Mouse (Mus musculus) E14TG2a.4 (cell line): ENCODE results near the gene Astl.

Source experiments
- H3K27me3 ChIP-seq: 2 replicates; pipeline ENCODE4 v1.6.1; 2014; ENCODE audit warnings: low read length, control low read depth; ENCODE audit not compliant: insufficient read depth
- H3K36me3 ChIP-seq: 2 replicates; pipeline ENCODE4 v1.6.1; 2014; ENCODE audit warnings: low read length, control low read depth; ENCODE audit not compliant: insufficient read depth
- H3K4me1 ChIP-seq: replicated peaks from 2 replicates; pipeline ENCODE4 v1.6.1; 2014; ENCODE audit warnings: low read depth, low read length, control low read depth
- H3K4me3 ChIP-seq: replicated peaks from 2 replicates; pipeline ENCODE4 v1.5.1; 2014; ENCODE audit warnings: mild to moderate bottlenecking, low read length
- H3K9me3 ChIP-seq: 2 replicates; pipeline ENCODE4 v1.6.1; 2014; ENCODE audit warnings: low read length, control low read depth
- CTCF ChIP-seq: conservative IDR thresholded peaks from 2 replicates; pipeline ENCODE4 v1.5.1; 2014; ENCODE audit warnings: low read length
- NANOG ChIP-seq: IDR thresholded peaks from 2 replicates; pipeline ENCODE4 v1.6.1; 2014; ENCODE audit warnings: borderline replicate concordance, low read length, mixed read lengths
- POU5F1 ChIP-seq: IDR thresholded peaks from 2 replicates; pipeline ENCODE4 v1.6.1; 2014; ENCODE audit warnings: low read length, borderline replicate concordance

The Astl gene

DNA sequence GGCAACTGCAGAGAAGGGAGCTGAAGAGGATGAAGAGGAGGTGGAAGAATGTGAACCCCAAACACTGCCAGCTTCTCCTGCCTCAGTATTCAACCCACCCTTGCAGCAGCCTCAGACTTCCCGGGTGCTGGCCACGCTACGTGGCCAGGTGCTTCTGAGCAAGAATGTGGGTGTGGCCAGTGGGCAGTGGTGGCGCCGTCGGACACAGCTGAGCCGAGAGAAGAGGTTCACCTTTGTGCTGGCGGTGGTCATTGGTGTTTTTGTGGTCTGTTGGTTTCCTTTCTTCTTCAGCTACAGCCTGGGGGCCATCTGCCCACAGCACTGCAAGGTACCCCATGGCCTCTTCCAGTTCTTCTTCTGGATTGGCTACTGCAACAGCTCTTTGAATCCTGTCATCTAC lies 26.0 kb downstream of the Astl start:
- Histone ChIP-seq H3K4me3 (peak overlapping the region; percentile 86; the same call in 1 of the 2 replicates), H3K4me1 (peaks cover 19% of the 10 kb centered on the region), H3K27me3 (peaks cover 96% of the 10 kb centered on the region), H3K36me3 (no peaks in the 10 kb centered on the region), H3K9me3 (no peaks in the 10 kb centered on the region)
- TF ChIP-seq CTCF (no peak), POU5F1 (no peak), NANOG (no peak)

DNA sequence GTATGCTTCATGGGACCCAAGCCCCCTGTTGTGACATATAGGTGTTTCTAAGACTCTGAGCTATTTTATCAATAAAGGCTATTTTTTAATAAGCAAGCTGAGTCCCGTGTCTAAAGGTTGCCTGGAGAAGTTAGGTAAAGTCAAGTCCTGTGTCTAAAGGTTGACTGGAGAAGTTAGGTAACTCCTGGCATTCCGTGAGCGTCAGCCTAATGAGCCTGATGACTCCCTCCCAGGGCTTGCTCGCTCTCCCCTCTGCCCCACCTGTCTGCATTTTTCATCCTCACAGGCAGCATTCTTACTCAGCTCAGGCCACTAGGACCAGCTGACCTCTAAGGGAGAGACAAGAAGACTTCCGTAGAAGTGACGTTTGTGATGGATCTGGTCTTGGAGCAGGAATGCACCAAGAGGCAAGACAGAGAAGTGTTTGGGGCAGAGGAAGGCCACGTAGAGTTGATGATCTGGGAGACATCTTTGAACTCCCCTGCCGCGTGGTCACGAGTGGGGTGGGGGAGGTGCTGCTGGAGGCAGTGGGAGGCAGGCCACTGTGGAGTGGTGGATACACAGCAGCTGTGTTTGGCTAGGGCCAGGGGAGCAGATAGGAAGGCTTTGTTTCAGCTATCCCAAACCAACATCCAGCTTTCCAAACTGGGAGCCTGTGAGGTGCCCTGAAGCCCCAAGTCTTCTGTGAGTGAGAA lies 28.8 kb downstream of the Astl start:
- H3K27me3 ChIP-seq, result peaks cover 91% of the 10 kb centered on the region
- H3K36me3 ChIP-seq, result no peaks in the 10 kb centered on the region
- peaks cover 33% of the 10 kb centered on the region for H3K4me1 ChIP-seq
- no peak overlapping the region for H3K4me3 ChIP-seq
- no peak for TF ChIP-seq NANOG
- TF ChIP-seq POU5F1, result no peak
- TF ChIP-seq CTCF, result no peak
- H3K9me3 ChIP-seq, result no peaks in the 10 kb centered on the region

DNA sequence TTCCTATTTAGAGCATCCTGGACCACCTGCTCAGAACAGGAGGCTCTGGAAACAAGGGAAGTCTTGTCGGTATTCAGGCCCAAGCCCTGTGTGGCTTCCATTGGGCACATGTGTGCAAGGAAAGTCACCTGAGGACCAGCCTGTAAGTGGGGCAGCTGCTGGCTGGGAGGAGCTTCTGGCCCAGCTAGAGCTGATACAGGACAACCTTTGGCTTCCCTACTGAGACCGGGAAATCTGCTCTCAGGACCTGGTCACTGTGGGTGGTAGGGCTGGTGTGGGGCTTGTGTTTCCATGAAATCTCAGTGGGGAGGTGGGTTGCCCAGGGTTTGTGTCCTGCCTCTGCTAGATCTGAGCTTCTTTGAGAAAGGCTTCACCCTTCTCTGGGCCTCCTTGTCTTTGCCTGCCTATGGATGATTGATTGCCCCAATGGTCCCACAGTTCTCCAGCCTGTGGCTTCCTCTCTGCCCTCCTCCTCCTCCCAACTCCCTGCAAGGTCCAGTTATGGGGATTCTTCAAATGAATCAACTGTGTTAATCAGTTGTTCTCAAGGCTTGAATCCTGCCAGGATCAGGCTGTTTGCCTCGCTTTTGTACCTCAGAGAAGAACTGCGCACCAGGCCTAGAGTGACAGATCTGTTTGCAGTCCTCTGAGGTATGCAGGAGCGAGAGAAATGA lies 31.4 kb downstream of the Astl start:
- Histone ChIP-seq H3K27me3 (peaks cover 83% of the 10 kb centered on the region), H3K36me3 (no peaks in the 10 kb centered on the region), H3K9me3 (no peaks in the 10 kb centered on the region), H3K4me1 (peaks cover 16% of the 10 kb centered on the region), H3K4me3 (no peak overlapping the region)
- TF ChIP-seq POU5F1 (no peak), NANOG (no peak), CTCF (no peak)

DNA sequence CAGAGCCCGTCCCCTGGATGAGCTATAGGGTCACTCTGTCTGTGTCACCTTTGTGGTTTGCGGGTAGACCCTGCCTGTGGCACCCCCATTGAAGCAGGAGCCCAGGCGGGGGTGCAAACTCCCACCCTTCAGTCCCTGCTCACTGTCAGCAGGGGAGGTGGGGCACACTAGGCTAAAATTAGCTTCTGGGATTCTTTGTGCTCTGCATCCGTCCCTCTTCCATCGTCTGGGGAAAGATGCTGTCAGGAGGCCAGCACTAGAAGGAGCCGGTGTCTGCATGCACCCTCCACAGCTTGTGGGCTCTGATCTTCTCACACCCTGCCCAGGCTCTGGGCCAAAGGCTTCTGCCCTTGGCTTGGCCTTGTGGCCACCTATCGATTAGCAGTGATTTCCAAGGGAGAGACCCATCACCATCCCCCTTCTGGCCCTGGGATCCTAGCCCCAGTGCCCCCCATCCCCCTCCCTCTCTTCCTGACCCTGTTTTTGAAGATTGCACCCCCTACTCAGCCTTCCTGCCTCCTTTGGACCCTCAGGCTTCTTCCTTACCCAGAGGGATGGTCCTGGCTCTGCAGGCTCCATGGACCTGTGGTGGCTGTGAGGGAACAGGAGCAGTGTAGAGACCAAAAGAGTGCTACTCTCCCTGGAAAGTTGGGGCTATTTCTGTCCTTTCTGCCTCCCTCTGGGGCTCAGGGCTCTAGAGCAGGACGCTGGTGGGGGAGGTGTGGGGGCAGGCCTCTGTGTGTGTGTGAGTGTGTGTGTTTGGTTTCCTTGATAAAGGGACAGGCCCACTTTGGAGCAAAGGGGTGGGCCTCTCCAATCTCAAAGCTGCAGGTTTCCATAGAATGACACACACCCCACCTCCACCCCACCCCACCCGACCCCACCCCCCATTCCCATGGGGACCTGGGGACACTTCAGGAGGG lies 32.4 kb downstream of the Astl start:
- Histone ChIP-seq H3K36me3 (no peaks in the 10 kb centered on the region), H3K27me3 (peaks cover 73% of the 10 kb centered on the region), H3K9me3 (no peaks in the 10 kb centered on the region), H3K4me1 (peaks cover 14% of the 10 kb centered on the region), H3K4me3 (no peak overlapping the region)
- TF ChIP-seq CTCF (no peak), NANOG (no peak), POU5F1 (no peak)

DNA sequence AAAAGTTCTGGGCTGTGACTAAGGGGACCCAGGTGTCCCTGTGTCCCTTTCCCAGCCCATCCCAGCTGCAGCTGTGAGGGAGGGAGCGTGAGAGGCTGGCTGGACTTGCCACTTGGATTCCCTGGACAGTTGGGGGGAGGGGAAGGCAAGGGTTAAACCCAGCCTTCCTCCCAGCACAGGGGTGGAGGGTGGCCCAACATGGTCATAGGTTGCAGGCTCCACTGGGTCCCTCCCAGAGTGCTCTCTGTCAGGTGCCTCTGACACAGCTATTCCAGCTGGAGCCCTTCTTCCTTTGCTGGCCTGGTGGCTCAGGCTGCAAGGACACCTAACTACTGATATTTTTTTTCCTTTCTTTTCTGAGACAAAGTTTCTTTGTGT lies 33.0 kb downstream of the Astl start:
- no peak overlapping the region for H3K4me3 ChIP-seq
- no peaks in the 10 kb centered on the region for H3K9me3 ChIP-seq
- H3K36me3 ChIP-seq, result no peaks in the 10 kb centered on the region
- peaks cover 66% of the 10 kb centered on the region for H3K27me3 ChIP-seq
- H3K4me1 ChIP-seq, result peaks cover 14% of the 10 kb centered on the region
- no peak for TF ChIP-seq NANOG
- no peak for TF ChIP-seq CTCF
- TF ChIP-seq POU5F1, result no peak

DNA sequence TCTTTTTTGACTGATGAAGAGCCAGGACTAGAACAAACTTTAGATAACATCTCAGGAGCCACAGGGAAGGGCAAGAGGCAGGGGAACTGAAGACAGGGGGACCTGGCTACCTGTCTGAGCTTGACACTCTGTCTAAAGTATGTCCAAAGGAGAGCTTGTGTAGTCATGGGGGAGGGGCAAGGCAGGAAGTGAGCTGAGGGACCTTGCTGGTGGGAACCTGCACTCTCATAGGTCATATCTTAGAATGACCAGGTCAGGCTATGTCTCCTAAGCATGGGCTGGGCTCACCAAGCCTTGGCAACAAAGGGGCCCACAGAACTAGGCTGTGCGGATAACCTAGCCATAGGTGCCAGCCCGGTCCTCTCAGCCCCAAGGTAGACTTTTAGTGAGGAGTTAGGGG lies 33.6 kb downstream of the Astl start:
- H3K9me3 ChIP-seq, result no peaks in the 10 kb centered on the region
- TF ChIP-seq CTCF (no peak), NANOG (no peak), POU5F1 (no peak)
- H3K27me3 ChIP-seq, result peaks cover 60% of the 10 kb centered on the region
- no peaks in the 10 kb centered on the region for H3K36me3 ChIP-seq
- H3K4me1 ChIP-seq, result peaks cover 14% of the 10 kb centered on the region
- H3K4me3 ChIP-seq, result no peak overlapping the region

DNA sequence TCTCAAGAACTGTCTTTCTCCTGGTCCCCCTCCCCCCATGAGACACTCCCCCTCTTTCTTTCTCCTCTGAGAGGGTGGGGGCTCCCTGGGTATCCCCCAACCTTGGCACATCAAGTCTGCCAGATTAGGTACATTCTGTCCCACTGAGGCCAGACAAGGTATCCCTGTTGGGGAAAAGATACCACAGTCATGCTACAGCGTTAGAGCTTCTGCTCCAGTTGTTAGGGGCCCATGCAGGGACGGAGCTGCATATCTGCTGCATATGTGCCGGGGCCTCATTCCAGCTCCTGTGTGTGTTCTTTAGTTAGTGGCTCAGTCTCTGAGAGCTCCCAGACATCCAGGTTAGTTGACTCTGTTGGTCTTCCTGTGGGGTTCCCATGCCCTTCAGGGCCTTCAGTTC lies 35.7 kb downstream of the Astl start:
- Histone ChIP-seq H3K9me3 (peaks cover 5% of the 10 kb centered on the region; the same call in 1 of the 2 replicates), H3K27me3 (peaks cover 40% of the 10 kb centered on the region), H3K4me3 (no peak overlapping the region), H3K4me1 (peaks cover 14% of the 10 kb centered on the region), H3K36me3 (no peaks in the 10 kb centered on the region)
- TF ChIP-seq NANOG, result no peak
- TF ChIP-seq POU5F1, result no peak
- no peak for TF ChIP-seq CTCF

DNA sequence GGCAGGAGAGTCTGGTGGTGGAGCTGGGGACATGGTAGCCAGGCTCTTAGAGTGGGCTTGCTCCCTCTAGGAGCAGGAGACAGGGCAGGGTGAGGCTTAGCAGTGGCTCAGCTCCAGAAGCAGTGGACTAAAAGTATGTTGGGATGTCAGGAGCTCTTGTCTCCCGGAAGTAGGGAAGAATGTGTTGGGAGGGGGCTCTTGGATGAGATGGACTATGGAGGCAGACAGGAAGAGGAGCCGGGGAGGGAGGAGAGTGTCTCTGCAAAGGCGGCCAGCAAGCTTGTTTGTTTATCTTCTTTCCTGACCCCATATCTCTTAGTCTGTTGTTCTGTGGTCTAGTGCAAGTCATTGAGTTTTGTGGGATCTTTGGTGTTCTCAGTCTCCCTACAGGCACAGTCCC lies 36.6 kb downstream of the Astl start:
- Histone ChIP-seq H3K27me3 (peaks cover 31% of the 10 kb centered on the region), H3K9me3 (peaks cover 5% of the 10 kb centered on the region; the same call in 1 of the 2 replicates), H3K4me1 (peaks cover 11% of the 10 kb centered on the region), H3K4me3 (no peak overlapping the region), H3K36me3 (no peaks in the 10 kb centered on the region)
- no peak for TF ChIP-seq CTCF
- TF ChIP-seq POU5F1, result no peak
- TF ChIP-seq NANOG, result no peak
